Mouse (Mus musculus) right cerebral cortex, postnatal 25 days (tissue): ENCODE results near the gene Pip5k1c.
A peak's percentile ranks its signal among the peaks of the same experiment; 100 is the strongest.

Experiments
- DNase-seq: peaks from one replicate; pipeline ENCODE4 v3.0.0; 2022

Pip5k1c gene

DNA sequence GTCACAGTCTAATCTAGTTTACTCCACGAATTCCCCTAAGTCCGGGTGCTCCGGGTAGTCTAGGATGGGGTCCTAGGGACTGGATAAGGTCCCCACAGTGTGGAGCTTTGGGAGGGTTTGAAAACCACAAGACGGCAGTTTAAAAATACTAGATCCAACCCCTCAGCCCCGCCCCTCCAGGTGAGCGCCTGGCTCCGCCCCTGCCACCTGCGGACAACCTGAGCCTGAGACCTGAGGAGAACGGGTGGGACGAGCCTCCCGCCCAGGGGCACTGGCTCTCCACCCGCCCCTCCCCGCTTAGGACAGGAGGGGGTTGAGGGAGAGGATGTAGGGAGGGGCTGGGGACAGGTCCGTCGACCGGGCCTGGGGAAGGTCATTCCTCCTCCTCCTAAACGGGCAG is 8.0 kb upstream of the Pip5k1c start:
- DNase-seq: no peak

DNA sequence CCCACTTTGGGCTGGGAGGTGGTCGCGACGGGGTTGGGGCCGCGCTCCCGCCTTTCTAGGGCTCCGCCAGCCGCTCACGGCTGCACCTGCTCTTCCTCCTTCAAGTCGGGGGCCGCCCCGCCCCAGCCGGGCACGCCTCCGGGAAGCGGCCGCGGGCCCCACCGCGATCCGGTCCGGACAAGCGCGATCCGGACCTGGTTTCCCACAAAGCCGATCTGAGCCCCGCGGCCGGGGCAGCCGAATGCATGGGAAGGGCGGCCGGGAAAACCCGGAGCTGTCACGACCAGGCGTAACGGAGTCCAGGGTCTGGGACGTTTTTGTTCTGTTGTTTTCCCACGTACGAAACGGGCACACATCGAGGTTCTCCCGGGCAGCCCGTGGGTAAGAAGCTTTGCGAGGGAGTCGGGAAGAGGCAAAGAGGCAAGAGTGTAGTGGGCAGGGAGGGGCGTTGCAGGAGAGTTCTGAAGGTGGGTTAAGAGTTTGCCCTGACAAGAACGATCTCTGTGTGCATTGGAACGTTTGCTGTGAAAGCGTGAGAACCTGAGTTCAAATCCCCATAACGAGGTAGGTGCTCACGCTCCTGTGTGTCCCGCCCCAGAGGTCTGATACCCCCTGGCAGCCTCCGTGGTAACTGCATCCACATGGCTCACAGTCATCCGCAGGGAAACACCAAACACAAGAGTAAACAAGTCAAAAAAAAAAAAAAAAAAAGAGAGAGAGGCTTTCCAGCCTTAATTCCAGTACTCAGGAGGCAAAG is 6.9 kb upstream of the Pip5k1c start:
- DNase-seq: peak; percentile 81

DNA sequence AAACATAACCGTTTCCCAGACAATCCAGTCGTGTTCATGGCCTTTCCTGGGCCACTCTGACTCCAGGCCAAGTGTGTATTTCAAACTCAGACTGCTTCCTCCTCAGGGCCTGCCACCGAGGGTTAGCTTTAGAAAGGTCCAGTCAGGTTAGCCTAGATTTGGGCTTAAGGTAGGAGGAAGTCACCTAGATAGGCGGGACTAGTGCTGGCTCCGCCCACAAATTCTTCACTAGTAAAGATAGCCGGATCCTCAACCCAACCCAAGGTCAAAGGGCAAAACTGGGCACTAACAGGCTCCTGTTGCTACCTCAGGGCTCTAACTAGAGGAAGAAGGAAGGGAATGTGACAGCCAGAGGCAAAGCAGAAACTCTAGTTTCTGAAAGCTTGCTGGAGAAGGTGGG is 6.2 kb upstream of the Pip5k1c start:
- DNase-seq: no peak

DNA sequence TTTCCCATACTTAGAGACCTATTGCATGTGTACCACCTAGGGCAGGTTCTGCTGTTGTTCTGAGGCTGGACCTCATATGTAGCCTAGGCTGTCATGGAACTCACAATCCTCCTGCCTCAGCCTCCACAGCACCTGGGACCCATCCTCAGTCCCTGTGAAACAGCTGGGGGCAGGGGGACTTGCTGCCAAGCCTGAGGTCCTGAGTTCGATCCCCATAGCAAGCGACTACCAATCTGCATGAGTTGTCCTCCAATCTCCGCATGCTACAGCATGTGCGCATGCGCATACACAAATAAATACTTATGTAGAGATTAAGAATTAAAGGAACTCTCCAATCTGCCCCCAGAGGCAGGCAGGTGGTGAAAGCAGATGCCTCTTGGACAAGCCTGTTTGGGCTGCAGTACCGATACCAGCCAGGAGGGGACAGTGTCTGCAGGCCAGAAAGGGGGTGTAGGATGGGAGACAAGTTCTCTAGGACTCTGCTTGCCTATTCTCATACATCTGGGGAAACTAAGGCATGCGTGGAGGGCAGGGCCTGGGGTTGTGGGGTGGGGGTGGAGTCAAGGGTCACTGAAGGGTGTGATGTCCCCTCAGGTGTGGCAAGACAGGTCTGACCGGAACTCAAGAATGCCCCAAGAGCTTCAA is 5.1 kb upstream of the Pip5k1c start:
- no peak for DNase-seq

DNA sequence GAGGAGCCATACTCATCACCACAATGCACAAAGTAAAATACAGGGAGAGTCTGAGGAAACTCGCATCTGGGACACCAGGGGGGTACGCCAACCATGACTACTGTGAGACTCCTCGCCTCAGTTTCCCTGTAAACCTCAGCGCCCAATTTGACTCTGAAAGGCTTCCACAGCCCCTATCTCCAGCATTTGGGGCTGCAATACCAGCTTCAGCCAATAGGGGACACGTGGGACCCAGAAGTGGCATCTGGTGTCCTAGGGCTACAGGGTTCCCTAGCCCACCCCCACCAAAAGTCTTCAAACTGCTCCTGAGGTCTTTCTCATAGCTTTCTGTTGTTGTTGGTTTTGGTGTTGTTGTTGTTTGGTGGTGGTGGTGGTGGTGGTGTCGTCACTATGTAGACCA is 4.2 kb upstream of the Pip5k1c start:
- no peak for DNase-seq

DNA sequence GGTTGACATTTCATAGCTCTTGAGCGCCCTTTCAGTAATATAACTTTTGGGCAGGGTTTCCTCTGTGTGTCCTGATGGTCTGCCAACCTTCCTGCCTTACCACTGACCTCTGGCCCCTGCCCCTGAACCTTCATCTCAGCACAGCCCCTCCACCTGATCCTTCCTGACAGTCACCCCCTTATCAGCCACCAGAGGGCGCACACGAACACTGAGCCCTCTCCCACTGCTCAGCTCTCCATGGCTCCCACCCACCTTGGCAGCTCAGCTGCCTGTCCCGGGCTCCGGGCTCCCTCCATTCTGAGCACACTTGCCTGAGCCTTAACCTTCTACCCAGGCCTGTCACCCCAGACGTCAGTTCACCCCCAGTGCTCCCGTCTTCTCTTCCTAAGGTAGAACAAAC is 3.5 kb upstream of the Pip5k1c start:
- no peak for DNase-seq

DNA sequence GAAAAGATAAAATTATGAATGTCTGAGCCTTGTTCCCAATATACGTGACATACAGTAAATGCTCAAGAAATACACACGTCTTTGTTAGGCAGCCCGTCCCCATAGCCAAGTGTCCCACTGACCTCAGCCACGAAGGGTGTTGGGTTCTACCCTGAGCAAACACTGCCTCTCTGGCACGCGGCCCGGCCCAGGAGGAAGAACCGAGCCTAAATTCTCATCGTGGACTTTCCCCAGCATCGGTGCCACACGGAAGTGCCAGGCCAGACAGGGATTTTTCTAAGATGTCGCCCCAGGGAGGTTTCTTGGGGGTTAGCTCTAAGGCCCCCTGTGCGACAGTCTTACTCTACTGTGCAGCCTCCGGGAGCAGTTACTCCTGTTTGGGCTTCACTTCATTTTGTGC is 3.0 kb upstream of the Pip5k1c start:
- DNase-seq: no peak

DNA sequence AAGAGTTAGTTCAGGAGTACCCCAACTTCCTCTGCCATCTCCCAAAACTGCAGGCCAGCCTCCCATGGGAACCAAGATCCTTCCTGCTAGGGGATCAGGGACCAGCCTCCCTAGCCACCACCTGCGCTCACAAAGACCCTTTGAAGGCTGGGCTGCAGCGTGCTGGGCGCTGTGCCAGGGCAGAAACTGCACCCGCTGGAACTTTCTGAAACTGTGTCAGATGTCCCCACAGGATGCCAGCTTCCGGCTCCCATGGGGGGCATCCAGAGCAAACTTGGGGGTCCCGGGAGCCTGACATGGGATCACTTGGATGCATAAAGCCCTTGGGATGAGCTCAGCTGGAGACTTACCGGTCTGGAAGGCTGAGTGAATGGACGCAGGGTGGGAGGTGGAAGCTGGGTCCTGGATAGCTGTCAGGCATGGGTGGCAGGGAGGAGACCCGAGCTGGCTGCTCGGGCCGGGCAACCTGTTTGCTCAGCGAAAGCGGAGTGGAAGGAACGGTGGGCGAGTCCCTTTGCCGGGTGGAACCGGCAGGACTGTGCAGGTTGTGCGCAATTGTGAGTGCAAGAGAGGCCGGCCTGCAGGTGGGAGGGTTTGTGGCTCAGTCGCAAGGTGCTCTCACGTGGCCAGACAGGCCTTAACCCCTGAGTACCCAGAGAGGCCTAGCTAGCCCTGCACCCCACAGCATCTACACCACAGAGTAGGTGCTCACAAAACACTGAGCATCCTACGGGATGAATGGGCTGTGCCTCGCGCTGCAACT is 1.9 kb upstream of the Pip5k1c start:
- DNase-seq: no peak

DNA sequence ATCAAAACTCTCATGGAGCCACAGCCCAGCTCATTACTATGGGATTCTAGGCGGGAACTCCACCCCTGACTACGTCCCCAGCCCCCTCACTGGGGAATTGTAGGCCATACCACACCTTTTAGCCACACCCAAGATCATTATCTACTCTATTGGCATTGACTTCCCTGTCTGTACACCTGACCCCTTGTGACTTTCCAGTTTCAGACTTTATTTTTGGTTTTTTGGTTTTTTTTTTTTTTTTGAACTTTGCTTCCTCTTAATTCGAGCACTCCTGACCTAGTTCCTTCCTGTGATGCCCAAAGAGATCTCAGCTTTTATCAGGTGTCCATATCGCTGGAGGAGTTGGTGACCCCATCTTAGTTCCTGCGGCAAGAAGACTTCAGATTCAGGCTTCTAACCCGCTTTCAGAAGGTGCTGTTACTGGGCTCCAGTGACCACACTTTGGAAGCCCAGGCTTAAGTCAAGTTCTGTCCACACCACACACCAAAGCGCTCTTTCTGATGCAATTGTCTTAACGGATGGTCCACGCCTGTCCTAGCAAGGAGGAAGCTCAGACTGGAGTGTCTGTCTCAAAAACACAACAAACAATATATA is 1.2 kb upstream of the Pip5k1c start, which contains the start of gene Tjp3:
TSS of gene Tjp3 (minus strand) at position 71 of the 594 bp plus-strand sequence.
- DNase-seq: no peak

DNA sequence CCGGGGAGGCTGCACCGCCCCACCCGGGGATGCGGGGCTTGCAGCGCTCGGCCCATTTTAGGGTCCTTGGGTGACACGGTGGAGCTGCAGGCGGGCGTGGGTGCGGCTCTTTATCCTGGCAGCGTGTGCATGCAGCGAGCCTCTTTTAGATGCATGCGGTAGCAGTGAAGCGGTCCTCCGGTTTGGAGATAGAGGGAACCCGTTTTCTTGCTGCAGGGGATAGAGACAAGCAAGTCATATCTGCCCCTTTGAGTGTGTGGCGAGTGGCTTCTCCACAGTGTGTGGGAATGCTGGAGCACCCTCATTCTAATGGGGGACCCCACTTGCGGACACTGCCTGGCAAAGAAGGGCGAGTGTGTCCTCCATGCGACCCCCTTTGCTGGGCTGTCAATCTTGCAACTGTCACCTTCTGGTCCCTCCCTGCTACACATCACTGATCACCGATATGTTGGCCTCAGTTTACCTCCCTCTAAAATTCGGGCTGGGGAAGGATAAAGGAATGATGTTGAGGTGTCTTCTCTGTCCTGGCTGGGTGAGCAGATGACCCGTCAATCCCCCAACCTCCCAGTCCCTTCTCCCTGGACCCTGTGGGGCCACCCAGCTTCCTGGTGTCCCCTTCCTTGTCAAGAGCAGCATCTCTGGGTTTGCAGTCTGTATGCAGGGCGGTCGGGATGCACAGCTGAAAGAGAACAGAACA is 719 bp downstream of the Pip5k1c start:
- DNase-seq: no peak

DNA sequence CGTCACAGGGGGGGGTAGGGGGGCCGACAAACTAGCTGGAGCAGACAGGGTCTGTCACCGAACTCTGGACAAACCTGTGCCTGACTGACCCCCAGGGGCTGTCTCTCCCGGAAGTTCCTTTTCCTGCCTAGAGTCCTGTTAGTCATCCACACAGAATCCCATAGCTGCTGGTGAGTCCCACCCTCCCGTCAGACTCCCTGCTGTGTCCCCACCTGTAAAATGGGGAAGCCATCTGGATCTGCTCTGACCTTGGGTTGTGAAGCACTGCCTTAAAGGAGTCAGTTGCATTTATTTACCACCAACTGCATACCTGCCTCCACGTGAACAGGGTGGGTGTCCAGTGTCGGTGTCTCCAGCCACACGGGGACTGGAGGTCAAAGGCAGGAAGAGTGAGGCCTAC is 1.7 kb downstream of the Pip5k1c start:
- no peak for DNase-seq

DNA sequence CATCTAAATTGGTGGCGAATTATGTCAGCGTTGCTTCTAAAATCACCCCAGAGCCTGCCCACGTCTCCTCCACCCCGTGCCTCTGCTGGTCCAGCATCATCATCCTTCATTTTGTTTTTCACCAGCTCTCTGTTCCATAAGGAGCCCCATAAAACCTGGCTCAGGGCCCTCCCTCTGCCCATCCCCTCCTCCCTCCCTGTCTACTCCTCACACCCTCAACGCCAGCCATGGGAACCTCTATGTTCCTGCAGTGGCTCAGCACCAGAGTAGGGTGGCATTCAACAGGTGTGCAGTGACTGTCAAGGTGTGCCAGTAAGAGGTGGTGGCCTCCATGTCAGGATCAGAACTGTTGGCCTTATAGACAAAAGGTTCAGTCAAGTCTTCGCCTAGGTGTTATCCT is 2.4 kb downstream of the Pip5k1c start:
- no peak for DNase-seq

DNA sequence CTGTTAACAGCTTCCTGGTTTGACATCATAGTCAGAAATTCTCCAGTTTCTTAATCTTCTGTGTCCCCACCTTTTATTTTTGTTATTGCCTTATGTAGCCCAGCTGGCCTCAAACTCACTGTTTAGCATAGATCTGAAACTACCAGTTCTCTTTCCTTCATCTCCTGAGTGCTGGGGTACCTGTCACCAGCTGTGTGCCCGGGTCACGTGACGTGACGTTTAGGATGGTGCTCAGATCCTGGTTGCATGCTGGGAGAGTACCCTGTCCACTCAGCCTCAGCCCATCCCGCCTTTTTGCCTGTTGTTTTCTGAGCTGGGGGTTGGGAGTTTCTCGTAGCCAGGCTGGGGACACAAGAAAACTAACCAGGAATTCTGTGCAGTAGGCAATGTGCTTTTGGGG is 4.5 kb downstream of the Pip5k1c start:
- no peak for DNase-seq

DNA sequence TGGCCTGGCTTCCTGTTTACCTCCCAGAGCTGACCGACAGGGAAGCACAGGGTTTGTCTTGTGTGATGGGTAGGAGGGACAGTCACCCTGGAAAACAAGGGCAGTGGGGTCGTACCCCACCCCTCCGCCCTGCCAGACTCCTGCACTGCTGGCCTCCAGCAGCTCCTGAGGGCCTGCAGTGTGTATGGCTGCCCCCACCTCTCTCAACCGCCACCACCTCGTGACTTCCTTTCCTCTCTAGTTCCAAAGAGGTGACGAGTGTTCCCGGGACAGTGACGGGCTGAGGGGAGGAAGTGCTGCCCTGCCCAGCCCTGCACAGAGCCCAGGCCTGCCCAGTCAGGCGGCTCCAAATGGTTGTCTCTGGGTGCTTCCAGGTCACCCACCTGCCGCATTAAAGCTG is 5.1 kb downstream of the Pip5k1c start:
- no peak for DNase-seq

DNA sequence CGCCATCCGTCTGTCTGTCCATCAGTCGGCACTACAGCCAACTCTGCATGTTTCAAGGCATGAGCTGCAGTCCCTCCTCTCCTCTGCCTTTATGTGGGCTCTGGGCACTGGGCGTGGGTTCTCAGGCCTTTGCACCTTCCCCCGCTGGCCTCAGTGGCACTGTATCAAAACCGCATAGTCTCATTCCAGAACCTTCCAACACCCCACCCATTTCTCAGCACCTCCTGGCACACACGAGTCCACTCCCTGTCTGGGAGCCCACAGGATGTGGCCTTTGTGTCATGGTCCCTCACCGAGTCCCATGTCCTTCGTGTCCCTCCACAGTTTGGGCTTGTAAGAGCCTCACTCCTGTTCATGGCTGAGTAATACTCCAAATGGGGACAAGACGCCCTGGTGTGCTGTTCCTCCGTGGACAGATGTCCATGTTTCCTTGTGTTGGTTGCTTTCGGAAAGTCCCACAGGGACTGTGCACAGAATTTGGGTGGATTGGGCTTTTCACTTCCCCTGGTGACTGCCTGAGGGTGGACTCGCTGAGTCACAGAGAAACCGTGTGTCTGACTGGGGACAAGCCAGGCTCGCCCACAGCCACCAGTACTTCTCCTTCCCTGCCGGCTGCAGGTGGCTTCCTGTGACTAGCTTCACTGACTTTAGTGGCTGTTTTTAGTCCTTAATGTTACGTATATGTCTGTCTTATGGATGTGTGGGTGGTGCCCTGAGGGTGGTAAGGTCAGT is 5.8 kb downstream of the Pip5k1c start:
- peak; percentile 77 for DNase-seq

DNA sequence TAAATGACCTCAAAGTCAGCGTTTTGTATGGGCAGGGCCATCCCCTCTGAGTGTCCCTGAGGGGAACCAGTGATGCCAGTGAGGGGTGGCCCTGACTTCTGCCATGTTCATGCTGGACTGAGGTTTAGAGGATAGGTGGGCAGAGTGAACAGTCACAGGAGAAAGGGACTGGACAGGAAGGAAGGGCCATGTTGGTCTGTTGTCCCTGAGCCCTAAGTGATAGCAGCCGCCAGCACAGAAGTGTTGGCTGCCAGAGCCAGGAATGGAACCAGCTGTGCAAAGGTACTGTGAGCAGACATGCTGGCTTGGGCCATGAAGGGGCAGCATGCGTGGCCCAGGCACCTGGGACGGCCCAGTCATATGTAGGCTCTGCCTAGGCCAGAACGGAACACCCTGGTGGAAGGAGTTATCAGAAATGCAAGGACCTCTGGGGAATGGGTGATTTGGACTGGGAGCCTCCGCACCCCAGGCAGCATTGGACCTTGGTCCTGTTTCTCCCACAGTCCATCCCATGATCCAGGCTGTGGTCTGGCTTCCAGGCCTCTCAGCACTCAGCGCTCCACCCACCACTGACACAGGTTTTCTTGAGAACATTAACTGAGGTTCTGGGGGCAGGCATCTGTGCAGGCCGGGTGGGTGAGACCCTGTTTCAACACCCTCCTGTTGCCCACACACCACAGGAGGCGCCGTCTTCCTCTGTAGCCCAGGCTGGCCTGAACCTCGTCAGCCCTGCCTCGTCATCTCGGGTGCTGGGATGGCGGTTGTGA is 7.0 kb downstream of the Pip5k1c start:
- no peak for DNase-seq

DNA sequence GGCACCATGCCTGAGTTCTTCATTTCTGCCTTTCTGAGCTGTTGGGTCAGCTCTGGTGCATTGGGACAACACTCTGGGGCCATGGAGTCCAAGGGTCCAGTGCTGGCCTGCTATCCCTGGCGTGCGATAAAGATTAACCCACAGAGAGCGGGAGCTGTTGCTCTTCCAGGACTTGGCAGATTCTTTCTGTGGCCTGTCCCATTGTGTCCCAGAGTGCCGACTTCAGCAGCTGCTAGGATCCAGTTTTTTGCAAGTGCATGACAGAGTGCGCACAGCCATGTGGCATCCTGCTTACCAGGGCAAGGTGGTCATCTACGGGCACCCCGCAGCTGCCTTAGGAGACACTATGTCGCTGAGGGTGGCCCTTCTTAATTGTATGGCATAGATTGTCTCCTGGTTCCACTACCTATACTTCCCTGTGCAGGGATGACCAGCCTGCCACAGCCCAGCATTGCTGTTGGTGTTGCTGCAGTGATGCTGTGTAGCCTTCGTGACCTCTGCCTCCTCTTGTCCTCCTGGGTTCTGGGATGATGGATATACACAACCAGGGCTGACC is 7.7 kb downstream of the Pip5k1c start:
- no peak for DNase-seq

DNA sequence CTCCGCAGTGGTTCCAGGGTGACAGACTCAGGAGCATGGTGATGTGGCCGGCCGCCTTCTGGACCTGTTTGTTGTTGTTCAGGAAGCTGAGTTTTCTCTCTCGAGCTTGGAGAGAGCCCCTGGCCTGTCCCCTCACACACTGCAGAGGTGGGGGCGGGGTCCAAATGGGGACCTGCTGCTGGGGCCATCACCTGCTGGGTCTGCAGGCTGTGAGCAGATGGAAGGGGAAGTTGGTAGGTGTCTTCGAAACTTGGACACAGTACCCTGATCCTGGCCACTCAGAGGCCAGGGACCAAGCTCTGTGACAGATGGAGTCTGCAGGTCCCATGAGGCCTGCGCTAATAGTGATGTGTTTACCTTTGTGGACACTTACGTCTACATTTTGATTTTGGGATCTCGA is 8.6 kb downstream of the Pip5k1c start:
- DNase-seq: no peak

DNA sequence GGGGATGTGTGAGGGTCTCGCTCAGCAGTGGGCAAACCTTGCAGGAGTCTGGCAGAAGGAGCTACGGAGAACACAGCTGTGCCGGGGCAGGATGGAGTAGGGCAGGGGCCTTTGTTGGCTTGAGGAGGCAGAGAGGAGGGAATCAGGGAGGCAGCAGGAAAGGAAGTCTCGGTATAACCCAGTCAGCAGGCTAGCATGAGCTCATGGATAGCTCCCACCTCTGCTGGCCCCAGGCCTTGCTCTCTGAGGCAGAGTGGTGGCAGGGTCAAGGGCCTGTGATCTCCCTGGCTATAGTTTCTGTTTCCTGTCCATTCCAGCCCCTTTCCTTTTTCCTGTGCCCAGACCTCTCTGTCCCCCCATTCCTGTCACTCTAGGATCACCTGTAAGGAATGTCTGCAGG is 9.5 kb downstream of the Pip5k1c start:
- DNase-seq: no peak

DNA sequence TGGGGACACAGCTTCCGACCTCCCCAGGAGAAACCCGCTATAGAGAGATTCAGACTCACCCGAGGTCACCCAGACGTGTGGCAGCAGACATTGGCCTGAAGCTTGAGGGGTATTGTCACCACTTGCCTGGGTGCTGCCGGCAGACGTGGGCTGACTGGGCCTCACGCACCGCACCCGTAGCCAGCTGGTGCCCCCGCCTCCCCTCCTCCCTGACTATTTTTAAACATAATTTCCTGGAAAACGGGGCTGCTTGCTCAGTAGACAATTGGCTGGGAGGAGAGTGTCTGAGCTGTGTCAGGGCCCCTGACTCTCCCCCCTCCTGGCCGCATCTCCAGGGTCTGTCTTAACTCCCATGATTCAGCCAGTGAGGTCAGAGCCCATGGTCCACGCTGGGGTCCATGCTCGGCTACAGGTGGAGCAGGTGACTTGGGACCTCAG is 10.0 kb downstream of the Pip5k1c start:
- DNase-seq: peak; percentile 71

DNA sequence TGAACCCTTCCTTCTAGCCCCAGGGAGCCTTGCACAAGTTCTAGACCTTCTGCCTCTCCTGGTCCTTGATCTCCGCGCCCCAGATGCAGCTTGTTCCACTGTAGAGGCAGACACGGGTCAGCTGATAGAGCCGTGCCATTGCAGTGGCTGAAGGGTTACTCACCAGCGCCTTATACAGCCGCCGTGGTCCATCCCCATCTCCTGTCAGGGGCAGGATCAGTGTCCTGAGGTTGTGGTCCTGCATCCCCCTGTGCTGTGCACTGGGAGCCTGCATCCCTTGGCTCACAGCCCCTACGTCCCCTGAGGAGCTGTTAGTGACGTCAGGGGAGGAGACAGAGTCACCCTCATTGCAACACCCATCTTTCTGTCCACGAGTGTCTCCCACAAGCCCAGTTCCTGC is 10.5 kb downstream of the Pip5k1c start:
- no peak for DNase-seq
